Mouse (Mus musculus): ENCODE measurements at regions not wholly inside any gene's neighbourhood (a gene's known extent, or its start where the extent isn't known, plus 50 kb on each side); places are given as distances from the start of the nearest gene placed in this dataset.

DNA sequence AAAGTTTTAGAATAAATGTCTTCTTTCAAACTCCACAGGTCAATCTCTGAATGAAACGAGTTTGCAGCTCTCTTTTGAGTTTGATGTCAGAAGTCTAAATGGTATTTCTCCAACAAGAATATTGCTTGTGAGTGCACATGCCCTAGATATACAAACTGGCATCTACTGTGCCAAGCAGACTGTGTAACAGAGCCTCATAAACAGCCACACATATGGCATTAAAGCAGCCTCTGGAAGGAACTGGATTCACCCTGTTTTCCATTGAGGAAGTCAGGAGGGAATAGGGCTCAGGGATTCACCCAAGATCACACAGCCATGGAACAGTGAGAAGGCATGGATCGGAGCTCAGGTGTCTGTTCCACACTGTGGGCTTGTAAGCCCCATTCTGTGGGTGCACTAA lies 149.2 kb upstream of the Kdm8 start:
- DNase-seq = no peak

DNA sequence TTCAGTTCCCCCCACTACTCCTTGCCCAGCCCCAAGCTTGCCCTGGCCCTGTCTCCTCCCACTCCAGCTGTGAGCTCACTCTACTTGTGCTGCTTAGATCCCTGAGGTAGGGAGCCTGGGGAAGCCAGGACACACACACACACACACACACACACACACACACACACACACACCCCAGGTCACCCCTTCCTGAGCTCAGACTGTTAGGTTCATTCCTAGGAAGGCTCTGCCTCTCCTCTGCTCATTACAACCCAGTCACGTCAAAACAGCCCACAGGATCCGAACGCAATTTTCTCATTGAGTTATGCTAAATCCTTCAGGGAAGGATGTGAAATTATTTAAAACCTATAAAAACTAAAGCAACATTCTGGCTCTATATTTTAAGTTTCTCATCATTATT lies 136.0 kb upstream of the Kdm8 start:
- DNase-seq = no peak

DNA sequence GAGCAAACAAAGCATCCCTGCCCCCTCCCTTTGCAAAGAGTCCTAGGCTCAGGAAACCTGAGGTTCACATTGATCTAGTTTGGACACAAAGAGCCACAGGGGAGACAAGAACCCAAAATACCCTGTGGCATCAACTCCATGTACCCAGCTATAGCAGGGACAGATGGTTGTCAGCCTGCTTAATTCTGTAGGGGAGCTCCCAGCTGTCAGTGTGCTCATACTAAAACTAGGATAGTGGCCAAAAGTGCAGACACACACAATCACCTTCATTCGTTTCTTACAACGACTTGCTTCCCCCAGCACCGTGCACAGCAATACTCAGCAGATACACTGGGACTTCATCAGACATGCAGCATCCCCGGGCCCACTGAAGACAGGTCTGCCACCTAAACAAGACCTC lies 133.5 kb upstream of the Kdm8 start:
- no peak for DNase-seq

GRCm38 (mm10) chr7:125313604-125314003 lies 130.9 kb upstream of the Kdm8 start:
- no peak for DNase-seq

DNA sequence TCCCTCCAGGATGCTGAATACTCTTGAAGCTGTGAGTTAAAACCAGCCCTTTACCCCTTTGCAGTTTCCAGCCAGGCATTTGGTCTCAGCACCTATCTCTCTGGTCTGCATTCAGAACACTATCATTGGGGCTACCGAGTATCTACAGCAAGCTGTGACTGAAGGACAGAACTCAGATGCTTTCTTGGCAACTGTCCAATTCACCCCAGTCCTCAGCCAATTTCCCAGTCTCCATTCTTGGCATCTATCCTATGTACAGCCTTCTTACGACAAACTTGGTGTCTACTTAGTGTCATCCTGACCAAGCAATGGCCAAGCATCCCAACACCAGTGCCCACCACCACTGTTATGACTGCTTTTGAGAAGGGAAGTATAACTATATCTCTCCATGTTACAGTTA lies 109.7 kb upstream of the Kdm8 start:
- DNase-seq = no peak

GRCm38 (mm10) chr7:125335586-125336165 lies 108.8 kb upstream of the Kdm8 start:
- no peak for DNase-seq

DNA sequence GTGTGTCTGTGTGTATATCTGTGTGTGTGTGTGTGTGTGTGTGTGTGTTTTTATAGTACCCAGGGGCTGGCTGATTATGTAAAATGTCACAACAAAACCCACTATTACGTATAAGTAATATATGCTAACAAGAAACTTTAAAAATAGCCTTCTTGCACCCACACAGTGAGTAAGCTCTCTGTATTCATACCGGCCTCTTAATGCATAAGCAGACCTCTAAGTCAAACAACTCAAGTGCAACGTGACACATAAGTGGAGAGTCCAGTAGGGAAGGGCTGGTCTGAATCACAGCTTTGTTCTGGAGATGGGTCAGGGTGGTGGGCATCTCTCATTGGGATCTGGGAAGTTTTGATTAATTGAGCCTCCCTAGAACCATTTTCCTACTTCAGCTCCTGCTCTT lies 107.7 kb upstream of the Kdm8 start:
- DNase-seq = no peak

DNA sequence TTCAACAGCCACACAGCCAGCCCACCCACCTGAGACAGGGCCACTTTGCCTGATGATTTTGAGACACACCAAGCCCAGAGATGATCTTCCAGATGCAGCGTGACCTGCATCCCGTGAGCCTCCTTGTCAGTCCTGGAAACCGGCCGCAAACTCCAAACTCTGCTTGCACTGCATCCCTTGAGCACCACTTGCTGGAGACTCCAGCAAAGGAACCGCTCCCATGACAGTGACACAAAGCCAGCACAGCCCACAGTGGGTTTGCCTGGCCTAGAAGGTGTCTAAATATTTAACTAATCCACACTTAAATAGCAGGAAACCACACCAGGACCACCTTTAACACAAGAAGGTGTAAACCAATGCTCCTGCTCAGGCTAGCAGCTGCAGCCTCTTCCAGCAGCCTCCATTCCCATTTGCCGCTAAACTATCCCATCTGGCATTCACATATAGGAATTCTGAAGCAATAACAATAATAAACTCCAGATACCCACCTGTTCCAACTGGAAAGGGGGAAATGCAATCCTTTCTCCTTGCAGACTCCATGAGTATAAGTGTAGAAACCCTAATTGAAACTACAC lies 106.2 kb upstream of the Kdm8 start:
- no peak for DNase-seq

DNA sequence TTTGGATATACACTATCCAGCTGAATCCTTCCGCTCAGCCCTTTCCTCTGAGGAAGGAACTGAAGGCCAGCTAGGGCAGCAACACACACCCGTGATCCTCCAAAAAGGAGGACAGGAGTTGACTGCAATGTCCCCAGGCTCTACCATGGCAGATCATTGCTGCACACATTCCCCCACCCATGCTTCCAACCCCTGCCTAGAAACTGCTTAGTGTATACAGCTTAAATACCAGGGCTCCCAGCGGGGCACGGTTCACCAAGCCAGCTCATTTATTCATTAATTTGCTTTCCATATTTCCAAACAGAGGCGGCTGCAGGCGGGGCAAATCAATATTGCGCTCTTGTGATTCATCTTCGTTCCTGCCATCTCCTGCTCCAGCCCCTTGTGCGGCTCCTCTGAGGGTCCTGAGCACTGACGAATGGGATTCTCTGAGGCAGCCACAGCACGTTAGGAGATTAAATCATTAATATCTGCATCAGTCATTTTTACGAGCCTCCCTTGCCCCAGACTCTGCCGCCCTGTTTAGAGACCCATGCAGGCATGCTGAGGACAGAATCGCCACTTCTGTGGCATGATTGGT lies 104.1 kb upstream of the Kdm8 start:
- no peak for DNase-seq

GRCm38 (mm10) chr7:125349606-125350005 lies 94.9 kb upstream of the Kdm8 start:
- DNase-seq = no peak

- no peak for DNase-seq
Measured at GRCm38 (mm10) chr7:125354211-125354610, 90.3 kb upstream of the Kdm8 start.

GRCm38 (mm10) chr7:125354956-125355355 lies 89.5 kb upstream of the Kdm8 start:
- no peak for DNase-seq

DNA sequence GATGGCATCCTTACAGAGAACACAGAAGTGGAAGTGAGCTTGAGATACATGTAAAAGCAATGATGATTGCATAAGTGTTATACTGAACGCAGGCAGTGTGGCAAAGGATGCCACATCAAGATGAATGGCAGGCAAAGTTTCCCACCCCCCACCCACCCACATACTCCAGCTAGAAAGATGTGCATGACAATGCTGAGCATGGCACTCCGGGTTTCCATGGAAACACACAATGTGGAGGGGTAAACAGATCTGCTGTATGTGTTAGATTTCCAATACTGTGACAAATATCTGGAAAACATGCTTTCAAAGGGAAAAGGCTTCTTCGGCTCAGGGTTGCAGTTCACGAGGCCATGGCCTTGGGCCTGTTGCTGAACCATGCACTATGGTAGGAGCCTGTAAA lies 86.5 kb upstream of the Kdm8 start:
- no peak for DNase-seq

- DNase-seq = no peak
Measured at GRCm38 (mm10) chr7:125383021-125383420, 61.5 kb upstream of the Kdm8 start.

- no peak for DNase-seq
Measured at GRCm38 (mm10) chr7:125384171-125384570, 60.3 kb upstream of the Kdm8 start.

GRCm38 (mm10) chr7:125392536-125392935 lies 51.9 kb upstream of the Kdm8 start:
- no peak for DNase-seq

DNA sequence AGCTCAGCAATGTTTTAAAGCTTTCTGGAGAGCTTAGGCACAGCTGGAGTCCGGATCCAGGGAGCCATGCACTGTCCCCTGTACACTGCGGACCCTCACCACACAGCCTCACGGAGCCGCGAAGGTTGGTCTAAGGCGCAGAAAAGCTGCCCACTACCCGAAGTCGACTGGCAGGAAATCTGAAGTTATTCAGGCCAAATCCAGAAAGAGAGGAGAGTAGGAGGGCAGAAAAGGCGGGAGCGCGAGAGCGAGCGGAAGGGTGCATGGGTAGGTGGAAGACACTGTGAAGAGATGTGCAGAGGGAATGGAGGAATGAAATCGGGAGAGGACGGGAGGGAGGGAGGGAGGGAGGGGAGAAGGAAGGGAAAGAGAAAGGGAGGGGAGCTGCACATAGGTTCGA lies 51.2 kb upstream of the Kdm8 start:
- no peak for DNase-seq

- DNase-seq = peak; percentile 89
Measured at GRCm38 (mm10) chr7:125393654-125394346, 50.7 kb upstream of the Kdm8 start.

Data from liver (tissue).